Mouse (Mus musculus) hindbrain, embryonic 12.5 days (tissue): ENCODE data around the gene Tmem98. TPM values are rescaled to one million over a fixed set of nuclear protein-coding genes. Genes with fewer than 3 reads are reported as not detected.

Experiments
- ATAC-seq: fragments of 200-750 bp; cut with Nextera tagmentation; 2 replicates; pipeline ENCODE4 v1.8.0; 2017; ENCODE audit warnings: moderate TSS enrichment; ENCODE audit not compliant: low FRiP score
- H3K27ac ChIP-seq: fragments of 300-500 bp; sonication (generic); 2 replicates; pipeline ENCODE4 v1.5.1; 2016; ENCODE audit warnings: mild to moderate bottlenecking
- H3K27me3 ChIP-seq: fragments of 300-500 bp; sonication (generic); 2 replicates; pipeline ENCODE4 v1.6.1; 2016; ENCODE audit warnings: mild to moderate bottlenecking
- H3K36me3 ChIP-seq: fragments of 300-500 bp; sonication (generic); 2 replicates; pipeline ENCODE4 v1.6.1; 2016; ENCODE audit warnings: mild to moderate bottlenecking
- H3K4me1 ChIP-seq: fragments of 300-500 bp; sonication (generic); 2 replicates; pipeline ENCODE4 v1.6.1; 2016
- H3K4me2 ChIP-seq: fragments of 300-500 bp; sonication (generic); replicated peaks from 2 replicates; pipeline ENCODE4 v1.6.1; 2016; ENCODE audit warnings: mild to moderate bottlenecking
- H3K4me3 ChIP-seq: fragments of 300-500 bp; sonication (generic); 2 replicates; pipeline ENCODE4 v1.5.1; 2016; ENCODE audit warnings: mild to moderate bottlenecking
- H3K9ac ChIP-seq: fragments of 300-500 bp; sonication (generic); 2 replicates; pipeline ENCODE4 v1.6.1; 2016; ENCODE audit warnings: mild to moderate bottlenecking, moderate library complexity
- H3K9me3 ChIP-seq: fragments of 300-500 bp; sonication (generic); replicated peaks from 2 replicates; pipeline ENCODE4 v1.6.1; 2016; ENCODE audit warnings: mild to moderate bottlenecking
- WGBS: fragments of 180-500 bp; shearing (Covaris S2); methylation state at CpG from one replicate; pipeline ENCODE4 v1.1.7; 2016; 5-methylcytosine and 5-hydroxymethylcytosine counted together
- polyA plus RNA-seq: library from polyadenylated mRNA; unstranded; fragments of >200 nt; fragmentation: Nextera tagmentation; extraction: Ambion mirVana; gene quantifications from 2 replicates; pipeline ENCODE4 v1.2.1, GENCODE M21; 2016

The Tmem98 gene
- polyA plus RNA-seq, 1 experiment from 2014 or later: 67.4 TPM

- H3K4me3 ChIP-seq: no peak overlapping the region
- no peak for ATAC-seq
- H3K4me1 ChIP-seq: peaks cover 3% of the 10 kb centered on the region; the same call in 1 of the 2 replicates
- no peak overlapping the region for H3K27ac ChIP-seq
- H3K9ac ChIP-seq: no peak overlapping the region
- H3K4me2 ChIP-seq: no peak overlapping the region
- H3K36me3 ChIP-seq: no peaks in the 10 kb centered on the region
- H3K9me3 ChIP-seq: no peaks in the 10 kb centered on the region
- H3K27me3 ChIP-seq: peaks cover 16% of the 10 kb centered on the region
- WGBS: 73% methylated on average over 6 of the region's 6 CpGs
Observed at GRCm38 (mm10) chr11:80778157-80778556, 31.8 kb upstream of the Tmem98 start.

DNA sequence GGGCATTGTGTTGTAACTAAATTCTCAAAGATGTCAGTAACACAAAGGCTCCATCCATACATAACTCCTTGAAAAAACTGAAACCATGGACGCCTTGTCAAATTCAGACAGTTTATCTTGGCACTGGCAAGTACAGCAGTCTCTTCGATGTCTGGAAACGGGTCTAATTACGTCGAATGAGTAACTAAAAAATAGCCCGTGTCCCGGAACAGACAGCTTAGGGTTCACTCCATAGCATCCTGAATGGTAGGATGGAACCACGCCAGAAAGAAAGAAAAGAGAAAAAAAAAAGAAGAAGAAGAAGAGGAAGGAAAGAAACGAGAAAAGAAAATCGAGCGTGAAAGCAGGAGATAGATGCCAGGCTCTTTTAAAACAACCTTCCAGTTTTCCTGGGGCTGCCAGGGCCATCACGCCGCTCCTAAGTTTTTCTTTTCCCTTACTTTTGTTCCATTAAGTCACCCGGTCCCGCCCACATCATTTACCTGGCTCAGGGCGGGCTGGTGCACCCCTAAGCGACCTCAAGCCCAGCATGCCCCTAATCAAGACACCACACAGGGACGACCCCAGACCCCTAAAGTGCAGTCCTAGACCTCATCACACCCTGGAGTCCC is 31.0 kb upstream of the Tmem98 start:
- WGBS: 6% methylated on average over 18 of the region's 18 CpGs
- no peak; the same call in 1 of the 2 replicates for ATAC-seq
- Histone ChIP-seq H3K9ac (peak overlapping the region; percentile 60), H3K27ac (no peak overlapping the region), H3K4me3 (peak overlapping the region; percentile 60), H3K27me3 (peaks cover 16% of the 10 kb centered on the region), H3K36me3 (no peaks in the 10 kb centered on the region), H3K4me2 (peak overlapping the region; percentile 74), H3K4me1 (peaks cover 3% of the 10 kb centered on the region; the same call in 1 of the 2 replicates), H3K9me3 (no peaks in the 10 kb centered on the region)

GRCm38 (mm10) chr11:80779527-80780344 is 30.2 kb upstream of the Tmem98 start, which contains the start of gene Myo1d:
TSS of gene Myo1d (minus strand) at chr11:80780025.
- peak within 1 kb of the TSS; percentile 74 for H3K4me2 ChIP-seq
- H3K9ac ChIP-seq: peak within 1 kb of the TSS; percentile 60
- WGBS: 2% methylated on average over 68 of the region's 87 CpGs
- H3K4me1 ChIP-seq: peaks cover 3% of the 10 kb centered on the region; the same call in 1 of the 2 replicates
- ATAC-seq: peak; percentile 95
- H3K27ac ChIP-seq: no peak within 1 kb of the TSS
- peak within 1 kb of the TSS; percentile 60 for H3K4me3 ChIP-seq
- peaks cover 16% of the 10 kb centered on the region for H3K27me3 ChIP-seq
- no peaks in the 10 kb centered on the region for H3K9me3 ChIP-seq
- H3K36me3 ChIP-seq: no peaks in the 10 kb centered on the region

- H3K4me2 ChIP-seq: no peak overlapping the region
- no peak overlapping the region for H3K27ac ChIP-seq
- peaks cover 3% of the 10 kb centered on the region; the same call in 1 of the 2 replicates for H3K4me1 ChIP-seq
- no peaks in the 10 kb centered on the region for H3K36me3 ChIP-seq
- no peaks in the 10 kb centered on the region for H3K9me3 ChIP-seq
- H3K9ac ChIP-seq: no peak overlapping the region
- ATAC-seq: no peak
- no peak overlapping the region for H3K4me3 ChIP-seq
- 87% methylated on average over 2 of the region's 2 CpGs for WGBS
- H3K27me3 ChIP-seq: peaks cover 16% of the 10 kb centered on the region
Observed at GRCm38 (mm10) chr11:80781535-80781934, 28.4 kb upstream of the Tmem98 start.

- no peaks in the 10 kb centered on the region for H3K36me3 ChIP-seq
- H3K9me3 ChIP-seq: no peaks in the 10 kb centered on the region
- H3K9ac ChIP-seq: no peak overlapping the region
- no peak overlapping the region for H3K4me3 ChIP-seq
- 74% methylated on average over 7 of the region's 7 CpGs for WGBS
- H3K4me2 ChIP-seq: no peak overlapping the region
- peaks cover 10% of the 10 kb centered on the region for H3K27me3 ChIP-seq
- peaks cover 3% of the 10 kb centered on the region; the same call in 1 of the 2 replicates for H3K4me1 ChIP-seq
- ATAC-seq: no peak
- H3K27ac ChIP-seq: no peak overlapping the region
Observed at GRCm38 (mm10) chr11:80783460-80783859, 26.5 kb upstream of the Tmem98 start.

DNA sequence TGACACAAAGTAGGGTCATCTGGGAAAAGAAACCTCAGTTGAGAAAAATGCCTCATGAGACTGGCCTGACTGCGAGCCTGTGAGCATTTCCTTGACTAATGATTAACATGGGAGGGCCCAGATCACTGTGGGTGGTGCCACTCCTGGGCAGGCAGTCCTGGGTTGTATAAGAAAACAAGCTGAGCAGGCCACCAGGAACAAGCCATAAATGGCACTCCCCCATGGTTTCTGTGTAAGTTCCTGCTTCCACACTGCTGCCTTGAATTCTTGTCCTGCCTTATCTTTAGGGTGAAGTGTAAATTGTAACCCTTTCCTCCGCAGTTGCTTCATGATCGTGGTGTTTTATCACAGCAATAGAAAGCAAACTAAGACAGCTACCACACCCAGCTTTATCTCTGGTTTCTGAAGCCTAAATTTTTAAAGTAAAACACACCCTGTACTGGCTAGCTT is 25.7 kb upstream of the Tmem98 start:
- H3K27ac ChIP-seq: no peak overlapping the region
- no peak overlapping the region for H3K4me2 ChIP-seq
- WGBS: 55% methylated on average over 3 of the region's 3 CpGs

DNA sequence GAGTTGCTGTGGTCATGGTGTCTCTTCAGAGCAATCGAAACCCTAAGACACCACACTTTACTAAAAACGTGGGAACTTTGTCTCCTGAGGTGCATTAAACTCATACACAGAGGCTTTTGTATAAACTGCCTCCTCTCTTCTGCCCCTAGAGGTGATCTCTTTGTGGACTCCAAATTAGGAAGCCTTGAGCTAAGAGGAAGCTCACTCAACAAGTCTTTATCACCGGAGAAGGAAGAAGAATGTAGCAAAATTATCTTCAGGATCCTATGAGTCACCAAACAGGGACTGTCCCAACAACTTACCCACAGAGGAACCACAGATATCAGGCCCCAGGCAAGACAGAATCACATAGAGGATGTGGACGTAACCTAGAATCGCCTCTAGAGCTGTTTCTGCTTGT is 24.3 kb upstream of the Tmem98 start:
- Histone ChIP-seq H3K4me3 (no peak overlapping the region), H3K9me3 (no peaks in the 10 kb centered on the region), H3K27ac (no peak overlapping the region), H3K4me2 (no peak overlapping the region), H3K4me1 (no peaks in the 10 kb centered on the region), H3K9ac (no peak overlapping the region), H3K36me3 (no peaks in the 10 kb centered on the region), H3K27me3 (no peaks in the 10 kb centered on the region)
- no peak for ATAC-seq
- WGBS: 88% methylated on average over 5 of the region's 5 CpGs

More for the DNA sequence above, 25.7 kb upstream of the Tmem98 start:
- Histone ChIP-seq H3K4me1 (peaks cover 1% of the 10 kb centered on the region; the same call in 1 of the 2 replicates), H3K9me3 (no peaks in the 10 kb centered on the region), H3K36me3 (no peaks in the 10 kb centered on the region), H3K9ac (no peak overlapping the region), H3K27me3 (peaks cover 5% of the 10 kb centered on the region; the same call in 1 of the 2 replicates), H3K4me3 (no peak overlapping the region)
- no peak for ATAC-seq

DNA sequence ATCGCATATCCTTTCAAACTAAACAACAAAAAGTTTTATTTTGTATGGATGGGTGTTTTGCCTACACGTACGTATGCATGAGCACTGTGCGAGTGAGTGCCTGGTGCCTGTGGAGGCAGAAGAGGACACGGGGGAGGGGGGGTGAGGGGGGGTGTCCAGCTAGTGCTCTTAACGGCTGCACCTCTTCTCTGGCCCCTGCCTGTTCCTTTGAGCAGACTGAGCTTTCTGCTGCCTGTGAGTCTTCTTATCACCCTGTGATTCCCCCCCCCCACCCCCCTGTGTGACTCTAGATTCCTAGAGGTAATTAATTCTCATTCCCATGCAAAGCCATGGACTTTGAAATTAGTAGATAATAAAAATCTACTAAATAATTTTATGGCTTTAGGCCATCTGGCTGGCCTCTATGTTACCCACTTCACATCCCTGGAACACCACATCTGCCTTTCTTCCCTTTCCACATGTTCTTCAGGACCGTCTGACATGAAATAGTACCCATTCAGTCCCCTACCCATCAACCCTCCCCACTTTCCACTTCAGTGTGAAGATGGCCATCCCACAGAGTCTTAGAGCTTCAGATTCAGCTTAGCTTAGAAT is 20.2 kb upstream of the Tmem98 start:
- no peaks in the 10 kb centered on the region for H3K36me3 ChIP-seq
- no peak overlapping the region for H3K4me3 ChIP-seq
- no peak overlapping the region for H3K4me2 ChIP-seq
- no peaks in the 10 kb centered on the region for H3K9me3 ChIP-seq
- no peak overlapping the region for H3K27ac ChIP-seq
- H3K4me1 ChIP-seq: no peaks in the 10 kb centered on the region
- no peak overlapping the region for H3K9ac ChIP-seq
- no peaks in the 10 kb centered on the region for H3K27me3 ChIP-seq
- ATAC-seq: no peak
- 54% methylated on average over 7 of the region's 7 CpGs for WGBS

- WGBS: 71% methylated on average over 3 of the region's 3 CpGs
- no peak overlapping the region for H3K9ac ChIP-seq
- H3K4me2 ChIP-seq: no peak overlapping the region
- no peak overlapping the region for H3K4me3 ChIP-seq
- no peaks in the 10 kb centered on the region for H3K9me3 ChIP-seq
- no peaks in the 10 kb centered on the region for H3K27me3 ChIP-seq
- no peak overlapping the region for H3K27ac ChIP-seq
- H3K36me3 ChIP-seq: no peaks in the 10 kb centered on the region
- ATAC-seq: no peak
- no peaks in the 10 kb centered on the region for H3K4me1 ChIP-seq
Observed at GRCm38 (mm10) chr11:80790413-80790812, 19.6 kb upstream of the Tmem98 start.

GRCm38 (mm10) chr11:80791677-80792432 is 18.1 kb upstream of the Tmem98 start:
- H3K4me2 ChIP-seq: no peak overlapping the region
- no peak overlapping the region for H3K4me3 ChIP-seq
- no peaks in the 10 kb centered on the region for H3K9me3 ChIP-seq
- H3K27me3 ChIP-seq: no peaks in the 10 kb centered on the region
- no peak overlapping the region for H3K27ac ChIP-seq
- ATAC-seq: no peak
- H3K36me3 ChIP-seq: no peaks in the 10 kb centered on the region
- no peaks in the 10 kb centered on the region for H3K4me1 ChIP-seq
- H3K9ac ChIP-seq: no peak overlapping the region
- WGBS: 71% methylated on average over 3 of the region's 3 CpGs

- WGBS: 87% methylated on average over 4 of the region's 4 CpGs
- no peak overlapping the region for H3K4me2 ChIP-seq
- no peak for ATAC-seq
Observed at GRCm38 (mm10) chr11:80793386-80793785, 16.6 kb upstream of the Tmem98 start.

DNA sequence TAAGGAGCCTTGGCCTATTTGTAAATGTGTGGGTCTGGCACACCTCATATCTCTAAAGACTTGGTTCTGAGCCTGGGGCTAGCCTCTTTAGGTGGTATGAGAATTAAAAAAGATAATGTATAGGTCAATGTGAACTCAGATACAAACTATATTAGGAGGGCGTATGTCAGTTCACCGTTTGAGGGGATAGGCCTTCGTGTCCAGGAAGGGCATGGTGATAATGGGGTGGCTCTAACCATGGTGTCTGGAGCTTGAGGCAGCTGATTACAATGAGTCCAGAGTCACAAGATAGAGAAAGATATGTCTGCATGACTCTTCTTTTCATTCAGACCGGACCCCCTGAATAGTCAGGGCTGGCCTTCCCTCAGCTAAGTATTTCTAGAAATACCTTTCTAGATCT is 15.7 kb upstream of the Tmem98 start:
- Histone ChIP-seq H3K4me1 (no peaks in the 10 kb centered on the region), H3K9me3 (no peaks in the 10 kb centered on the region), H3K4me2 (no peak overlapping the region), H3K27ac (no peak overlapping the region), H3K27me3 (no peaks in the 10 kb centered on the region), H3K36me3 (no peaks in the 10 kb centered on the region), H3K4me3 (no peak overlapping the region), H3K9ac (no peak overlapping the region)
- WGBS: 88% methylated on average over 4 of the region's 4 CpGs
- ATAC-seq: no peak

More at GRCm38 (mm10) chr11:80793386-80793785, 16.6 kb upstream of the Tmem98 start:
- H3K4me1 ChIP-seq: no peaks in the 10 kb centered on the region
- no peaks in the 10 kb centered on the region for H3K27me3 ChIP-seq
- no peaks in the 10 kb centered on the region for H3K9me3 ChIP-seq
- no peak overlapping the region for H3K9ac ChIP-seq
- H3K27ac ChIP-seq: no peak overlapping the region
- H3K36me3 ChIP-seq: no peaks in the 10 kb centered on the region
- H3K4me3 ChIP-seq: no peak overlapping the region
